Mouse (Mus musculus): ENCODE measurements around the gene Marcksl1.
A peak's percentile ranks its signal among the peaks of the same experiment; 100 is the strongest.

Gene Marcksl1

GRCm38 (mm10) chr4:129558321-129558955, 45.1 kb downstream of the Marcksl1 start:
- no peak for DNase-seq (ENCODE audit: low spot score)

GRCm38 (mm10) chr4:129561184-129561583, 47.8 kb downstream of the Marcksl1 start:
- DNase-seq (ENCODE audit: low spot score), result no peak

DNA sequence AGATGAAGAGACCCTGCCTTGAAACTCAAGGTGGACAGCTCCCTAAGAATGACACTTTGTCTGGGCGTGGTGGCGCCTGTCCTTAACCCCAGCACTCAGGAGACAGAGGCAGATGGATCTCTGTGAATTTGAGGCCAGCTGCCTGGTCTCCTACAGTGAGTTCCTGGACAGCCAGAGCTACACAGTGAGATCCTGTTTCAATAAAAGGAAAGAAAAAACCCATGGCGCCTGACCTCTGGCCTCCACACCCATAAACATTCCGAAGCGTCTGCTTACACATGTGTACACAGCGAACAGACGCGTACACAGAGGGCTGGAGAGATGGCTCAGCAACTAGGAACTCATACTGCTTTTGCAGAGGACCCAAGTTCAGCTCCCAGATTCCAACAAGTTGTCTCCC, 50.3 kb downstream of the Marcksl1 start:
- DNase-seq (ENCODE audit: low spot score), result peak; percentile 72

DNA sequence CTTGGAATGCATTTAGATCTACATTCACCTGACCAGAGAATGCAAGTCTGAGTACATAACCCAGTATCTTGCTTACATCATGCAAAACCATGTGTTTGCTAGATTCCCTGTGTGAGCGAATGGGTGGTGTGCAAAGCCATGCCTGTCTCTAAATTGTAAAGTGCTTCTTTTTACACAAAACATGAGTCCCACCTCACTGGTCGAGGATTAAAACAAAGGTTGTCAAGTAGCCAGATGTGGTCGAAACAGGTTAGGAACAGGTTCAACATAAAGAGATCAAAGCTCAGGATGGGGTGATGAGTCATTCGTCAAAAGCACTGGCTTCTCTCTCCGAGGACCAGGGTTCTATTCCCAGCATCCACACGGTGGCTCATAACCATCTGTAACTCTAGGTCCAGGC, 51.8 kb downstream of the Marcksl1 start:
- no peak for DNase-seq (ENCODE audit: low spot score)

Data from embryo, embryonic 10 days (tissue).